Mouse (Mus musculus) B cell, adult (primary cell): ENCODE results near the gene Abcf3. TPM values are rescaled to one million over a fixed set of nuclear protein-coding genes. Genes with fewer than 3 reads are reported as not detected.

Source experiments
- total RNA-seq: library from RNA; stranded (reverse); gene quantifications from 4 replicates; pipeline ENCODE4 v1.2.4, GENCODE M21; 2023; ENCODE audit not compliant: inconsistent age

Abcf3 gene
- 87.9 to 111 TPM (median 94.7 TPM) in 4 replicates for total RNA-seq

GRCm38 (mm10) chr16:20548096-20548948 lies at the start of gene Abcf3:
Gene Abcf3 (plus strand): TSS chr16:20548577.

GRCm38 (mm10) chr16:20498677-20499475 lies 49.5 kb upstream of the Abcf3 start, which contains the start of gene Eif2b5:
Gene Eif2b5 (plus strand): TSS chr16:20498817.

GRCm38 (mm10) chr16:20516726-20517201 lies 31.6 kb upstream of the Abcf3 start, which contains the start of gene Dvl3:
Gene Dvl3 (plus strand): TSS chr16:20516982.

GRCm38 (mm10) chr16:20535296-20536080 lies 12.9 kb upstream of the Abcf3 start, which contains the start of gene Ap2m1:
Gene Ap2m1 (plus strand): TSS chr16:20535478.

GRCm38 (mm10) chr16:20589366-20589938 lies 41.1 kb downstream of the Abcf3 start, which contains the start of gene Vwa5b2:
Gene Vwa5b2 (plus strand): TSS chr16:20589471.

Other genes with a start within 250 kb of the Abcf3 start
- gene Parl, start 246.2 kb upstream of the Abcf3 start, total RNA-seq, result 54.5 to 71.4 TPM (median 65.0 TPM) in 4 replicates
- not detected in 4 replicates for gene Cyp2ab1, start 223.2 kb upstream of the Abcf3 start, total RNA-seq
- gene Abcc5, start 122.2 kb upstream of the Abcf3 start, total RNA-seq, result 23.2 to 31.8 TPM (median 28.8 TPM) in 4 replicates
- 43.3 to 54.2 TPM (median 47.7 TPM) in 4 replicates for gene Eif2b5, start 49.8 kb upstream of the Abcf3 start, total RNA-seq
- gene Dvl3, start 31.6 kb upstream of the Abcf3 start, total RNA-seq, result 36.5 to 43.6 TPM (median 40.5 TPM) in 4 replicates
- gene Ap2m1, start 13.1 kb upstream of the Abcf3 start, total RNA-seq, result 161 to 198 TPM (median 189 TPM) in 4 replicates
- 0.16 to 0.22 TPM in 2 of 4 replicates, not detected in the others for gene Vwa5b2, start 40.9 kb downstream of the Abcf3 start, total RNA-seq
- gene Eef1akmt4, start 63.0 kb downstream of the Abcf3 start, total RNA-seq, result 3.2 to 6.3 TPM (median 5.3 TPM) in 4 replicates
- gene Gm49333, start 63.0 kb downstream of the Abcf3 start, total RNA-seq, result not detected in 4 replicates
- gene Alg3, start 63.2 kb downstream of the Abcf3 start, total RNA-seq, result 9.2 to 16.0 TPM (median 12.0 TPM) in 4 replicates
- 0.81 to 0.93 TPM in 2 of 4 replicates, not detected in the others for gene Camk2n2, start 72.7 kb downstream of the Abcf3 start, total RNA-seq
- gene Ece2, start 81.3 kb downstream of the Abcf3 start, total RNA-seq, result 0.29 TPM in 1 of 4 replicates, not detected in the others
- gene Psmd2, start 103.1 kb downstream of the Abcf3 start, total RNA-seq, result 115 to 128 TPM (median 126 TPM) in 4 replicates
- 314 to 343 TPM (median 331 TPM) in 4 replicates for gene Eif4g1, start 119.7 kb downstream of the Abcf3 start, total RNA-seq
- 0.22 to 0.66 TPM (median 0.33 TPM) in 4 replicates for gene Fam131a, start 144.7 kb downstream of the Abcf3 start, total RNA-seq
- gene Polr2h, start 169.1 kb downstream of the Abcf3 start, total RNA-seq, result 15.6 to 18.0 TPM (median 17.4 TPM) in 4 replicates
- gene Clcn2, start 169.2 kb downstream of the Abcf3 start, total RNA-seq, result 1.7 to 3.0 TPM (median 2.5 TPM) in 4 replicates
- not detected in 4 replicates for gene Chrd, start 184.6 kb downstream of the Abcf3 start, total RNA-seq
- not detected in 4 replicates for gene Thpo, start 185.9 kb downstream of the Abcf3 start, total RNA-seq